Mouse (Mus musculus) lung, embryonic 14.5 days (tissue): ENCODE data around the gene Eef1akmt3. TPM values are rescaled to one million over a fixed set of nuclear protein-coding genes. Genes with fewer than 3 reads are reported as not detected.

Experiments
- ATAC-seq: fragments of 200-750 bp; cut with Nextera tagmentation; 2 replicates; pipeline ENCODE4 v1.8.0; 2017; ENCODE audit warnings: mild to moderate bottlenecking, moderate TSS enrichment, moderate library complexity; ENCODE audit not compliant: insufficient read depth
- DNase-seq: peaks from one replicate; pipeline ENCODE4 v3.0.0-alpha.2; 2015
- H3K27ac ChIP-seq: fragments of 300-500 bp; sonication (generic); 2 replicates; pipeline ENCODE4 v1.5.1; 2014; ENCODE audit warnings: low read depth, mild to moderate bottlenecking, moderate library complexity
- H3K27me3 ChIP-seq: fragments of 300-500 bp; sonication (generic); 2 replicates; pipeline ENCODE4 v1.6.1; 2014; ENCODE audit warnings: low read length, control low read depth; ENCODE audit not compliant: insufficient read depth
- H3K36me3 ChIP-seq: fragments of 300-500 bp; sonication (generic); 2 replicates; pipeline ENCODE4 v1.6.1; 2014; ENCODE audit warnings: control low read depth; ENCODE audit not compliant: insufficient read depth
- H3K4me1 ChIP-seq: fragments of 300-500 bp; sonication (generic); 2 replicates; pipeline ENCODE4 v1.6.1; 2014; ENCODE audit warnings: antibody characterized with exemption, control low read depth; ENCODE audit not compliant: insufficient read depth
- H3K4me2 ChIP-seq: fragments of 300-500 bp; sonication (generic); 2 replicates; pipeline ENCODE4 v1.6.1; 2014; ENCODE audit warnings: mild to moderate bottlenecking
- H3K4me3 ChIP-seq: fragments of 300-500 bp; sonication (generic); 2 replicates; pipeline ENCODE4 v1.5.1; 2014; ENCODE audit warnings: low read depth, low read length
- H3K9ac ChIP-seq: fragments of 300-500 bp; sonication (generic); 2 replicates; pipeline ENCODE4 v1.6.1; 2014
- H3K9me3 ChIP-seq: fragments of 300-500 bp; sonication (generic); 2 replicates; pipeline ENCODE4 v1.6.1; 2016; ENCODE audit warnings: low read depth, low read length, control low read depth
- CTCF ChIP-seq: IDR thresholded peaks from 2 replicates; pipeline ENCODE4 v1.5.1; 2016; ENCODE audit warnings: antibody characterized with exemption, low read depth
- WGBS: fragments of 180-500 bp; shearing (Covaris S2); extraction: QIAGEN DNeasy Blood & Tissue Kit; methylation state at CpG from one replicate; pipeline ENCODE4 v1.1.7; 2014; 5-methylcytosine and 5-hydroxymethylcytosine counted together
- polyA plus RNA-seq: library from polyadenylated mRNA; unstranded; fragments of >200 nt; fragmentation: Nextera tagmentation; extraction: Ambion mirVana; gene quantifications from 2 replicates; pipeline ENCODE4 v1.2.1, GENCODE M21; 2014

Gene Eef1akmt3
- polyA plus RNA-seq, 1 experiment from 2014 or later, result 0.74 TPM

DNA sequence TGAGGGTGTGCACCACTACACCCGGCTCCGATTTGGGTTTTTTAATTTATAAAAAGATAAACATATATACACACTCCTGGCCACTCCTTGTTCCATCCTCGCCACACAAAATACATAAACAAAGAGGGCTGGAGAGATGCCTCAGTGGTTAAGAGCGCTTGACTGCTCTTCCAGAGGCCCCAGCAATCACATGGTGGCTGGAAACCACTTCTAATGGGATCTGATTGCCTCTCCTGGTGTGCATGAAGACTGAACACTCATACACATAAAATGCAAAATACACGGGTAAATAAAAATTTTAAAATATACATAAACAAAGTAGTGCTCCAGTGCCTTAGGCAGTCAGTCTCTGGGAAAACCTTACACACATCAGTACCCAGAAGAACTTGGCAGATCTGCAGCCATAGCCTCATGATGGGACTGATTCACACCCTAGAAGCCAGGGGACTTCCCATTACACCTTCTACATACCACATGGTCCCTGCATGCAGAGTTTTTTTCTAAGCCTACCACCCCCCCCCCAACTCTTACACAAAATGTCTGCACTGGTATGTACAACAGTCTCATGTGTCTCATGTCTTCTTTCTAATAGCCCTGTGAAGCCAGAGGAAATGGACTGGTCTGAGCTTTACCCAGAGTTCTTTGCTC, 1.3 kb upstream of the Eef1akmt3 start:
- H3K9ac ChIP-seq, result peak overlapping the region; percentile 72
- peak overlapping the region; percentile 98 for H3K4me2 ChIP-seq
- no peak for TF ChIP-seq CTCF
- H3K4me3 ChIP-seq, result peak overlapping the region; percentile 77
- no peaks in the 10 kb centered on the region for H3K9me3 ChIP-seq
- peaks cover 8% of the 10 kb centered on the region for H3K27me3 ChIP-seq
- peaks cover 20% of the 10 kb centered on the region for H3K36me3 ChIP-seq
- DNase-seq (no peak), ATAC-seq (no peak)
- WGBS, result 12% methylated on average over 5 of the region's 5 CpGs
- H3K27ac ChIP-seq, result peak overlapping the region; percentile 75
- H3K4me1 ChIP-seq, result peaks cover 6% of the 10 kb centered on the region; the same call in 1 of the 2 replicates

DNA sequence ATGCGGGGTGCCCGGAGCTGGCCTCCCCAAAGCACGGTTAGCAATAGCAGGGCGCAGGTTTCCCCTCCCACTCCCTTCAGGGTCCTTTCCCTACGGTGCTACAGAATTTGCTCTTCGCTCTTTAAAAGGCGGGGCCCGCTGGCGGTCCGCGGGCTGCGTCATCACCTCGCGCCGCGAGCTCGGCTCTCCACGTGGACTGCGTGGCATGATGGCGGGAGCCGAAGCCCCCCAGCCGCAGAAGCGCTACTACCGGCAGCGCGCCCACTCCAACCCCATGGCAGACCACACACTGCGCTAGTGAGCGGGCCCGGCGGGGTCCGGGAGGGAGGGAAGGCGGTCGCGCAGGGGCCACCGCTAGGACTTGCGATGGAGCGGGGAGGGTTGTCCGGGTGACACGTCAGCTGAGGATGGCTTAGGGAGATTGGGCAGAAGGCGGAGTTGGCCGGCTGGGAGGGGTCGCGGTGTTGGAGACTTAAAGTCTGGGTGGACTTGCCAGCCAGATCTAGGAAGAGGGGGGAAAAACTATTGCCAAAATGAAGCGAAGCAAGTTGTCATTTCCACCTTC, 543 bp upstream of the Eef1akmt3 start:
- peak overlapping the region; percentile 77 for H3K4me3 ChIP-seq
- peaks cover 5% of the 10 kb centered on the region for H3K27me3 ChIP-seq
- H3K27ac ChIP-seq, result peak overlapping the region; percentile 75
- peak overlapping the region; percentile 98 for H3K4me2 ChIP-seq
- H3K9ac ChIP-seq, result peak overlapping the region; percentile 72
- TF ChIP-seq CTCF, result no peak
- H3K9me3 ChIP-seq, result no peaks in the 10 kb centered on the region
- peaks cover 6% of the 10 kb centered on the region; the same call in 1 of the 2 replicates for H3K4me1 ChIP-seq
- DNase-seq (peak; percentile 97), ATAC-seq (peak; percentile 84)
- under 1% methylated on average over 44 of the region's 44 CpGs for WGBS
- peaks cover 20% of the 10 kb centered on the region for H3K36me3 ChIP-seq

DNA sequence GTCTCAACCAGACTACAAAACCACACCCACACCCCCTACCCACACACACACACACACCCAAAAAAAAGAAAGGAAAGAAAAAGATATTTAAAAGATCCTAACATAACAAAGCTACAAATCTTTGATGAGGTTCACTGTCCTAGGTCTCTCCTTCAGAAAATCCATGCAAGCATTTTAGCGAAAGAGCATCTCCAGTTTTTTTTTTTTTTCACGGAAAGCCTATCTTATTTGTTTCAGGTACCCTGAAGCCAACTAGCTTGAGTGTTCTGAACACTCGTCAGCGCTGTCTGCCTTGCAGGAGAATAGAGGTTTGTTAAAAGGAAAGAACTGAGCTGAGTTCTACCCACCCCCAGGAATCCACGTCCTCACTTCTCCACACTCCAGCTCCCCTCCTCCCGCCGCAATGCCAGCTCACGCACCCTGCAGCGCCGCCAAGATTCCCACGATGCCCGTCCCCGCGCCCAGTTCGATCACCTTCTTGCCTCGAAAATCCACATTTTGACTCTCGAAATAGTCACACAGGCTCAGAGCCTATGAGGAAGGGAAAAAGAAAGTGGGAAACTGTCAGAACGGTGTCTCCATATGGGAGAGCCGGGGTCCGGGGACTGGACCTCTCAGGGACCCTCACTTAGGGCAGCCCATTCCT, 621 bp downstream of the Eef1akmt3 start:
- peaks cover 5% of the 10 kb centered on the region for H3K27me3 ChIP-seq
- 1% methylated on average over 20 of the region's 20 CpGs for WGBS
- ATAC-seq (no peak; the same call in 1 of the 2 replicates), DNase-seq (peak; percentile 41)
- H3K9ac ChIP-seq, result peak overlapping the region; percentile 68
- TF ChIP-seq CTCF, result no peak
- peak overlapping the region; percentile 42 for H3K27ac ChIP-seq
- H3K36me3 ChIP-seq, result peaks cover 18% of the 10 kb centered on the region
- peak overlapping the region; percentile 98 for H3K4me2 ChIP-seq
- peaks cover 6% of the 10 kb centered on the region; the same call in 1 of the 2 replicates for H3K4me1 ChIP-seq
- H3K9me3 ChIP-seq, result no peaks in the 10 kb centered on the region
- H3K4me3 ChIP-seq, result peak overlapping the region; percentile 77

DNA sequence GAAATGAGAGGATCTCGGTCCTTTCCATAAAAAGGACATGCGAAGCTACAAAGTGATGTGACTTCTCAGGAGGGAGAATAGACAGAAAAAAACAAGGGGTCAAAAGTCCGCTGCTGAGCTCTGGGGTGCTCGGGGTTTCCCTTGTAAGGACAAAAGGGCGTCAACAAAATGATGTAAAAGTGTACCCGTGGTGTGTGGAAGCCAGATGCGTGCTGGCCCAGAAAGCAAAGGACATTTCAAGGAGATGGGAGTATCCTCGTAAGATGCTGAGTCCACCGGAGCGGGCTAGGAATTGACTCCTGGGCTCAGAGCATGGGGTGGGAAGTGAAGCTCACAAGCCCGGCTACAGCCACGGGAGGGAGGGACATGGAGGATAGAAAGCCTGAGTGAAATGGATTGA, 3.7 kb downstream of the Eef1akmt3 start:
- ATAC-seq (no peak), DNase-seq (no peak)
- Histone ChIP-seq H3K36me3 (no peaks in the 10 kb centered on the region), H3K4me2 (no peak overlapping the region), H3K4me3 (no peak overlapping the region), H3K9ac (no peak overlapping the region), H3K4me1 (peaks cover 4% of the 10 kb centered on the region; the same call in 1 of the 2 replicates), H3K9me3 (no peaks in the 10 kb centered on the region), H3K27ac (no peak overlapping the region), H3K27me3 (peaks cover 5% of the 10 kb centered on the region)
- TF ChIP-seq CTCF, result no peak
- 76% methylated on average over 12 of the region's 12 CpGs for WGBS

DNA sequence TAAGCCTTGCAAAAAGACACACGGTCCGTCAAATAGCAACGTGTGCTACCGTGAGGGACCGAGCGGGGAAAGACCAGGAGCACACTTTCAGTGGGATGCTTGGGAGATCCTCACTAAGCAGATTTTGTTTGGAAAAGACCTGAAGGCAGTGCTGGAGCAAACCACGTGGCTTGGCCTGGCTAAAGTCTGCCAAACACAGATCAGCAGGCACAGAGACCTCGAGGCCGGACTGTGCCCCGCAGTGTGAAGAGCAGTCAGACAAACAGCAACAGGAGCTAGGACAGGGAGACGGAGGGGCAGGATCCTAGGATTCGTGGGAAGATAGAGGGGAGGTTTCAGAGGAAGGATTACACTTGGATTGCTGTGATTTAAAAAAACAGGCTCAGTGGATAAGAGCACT, 5.0 kb downstream of the Eef1akmt3 start:
- WGBS, result 75% methylated on average over 12 of the region's 12 CpGs
- no peak for TF ChIP-seq CTCF
- H3K4me1 ChIP-seq, result no peaks in the 10 kb centered on the region
- no peaks in the 10 kb centered on the region for H3K36me3 ChIP-seq
- no peak for ATAC-seq
- H3K9ac ChIP-seq, result no peak overlapping the region
- no peak for DNase-seq
- no peak overlapping the region for H3K27ac ChIP-seq
- no peak overlapping the region for H3K4me2 ChIP-seq
- H3K9me3 ChIP-seq, result no peaks in the 10 kb centered on the region
- no peak overlapping the region for H3K4me3 ChIP-seq
- peaks cover 5% of the 10 kb centered on the region for H3K27me3 ChIP-seq

DNA sequence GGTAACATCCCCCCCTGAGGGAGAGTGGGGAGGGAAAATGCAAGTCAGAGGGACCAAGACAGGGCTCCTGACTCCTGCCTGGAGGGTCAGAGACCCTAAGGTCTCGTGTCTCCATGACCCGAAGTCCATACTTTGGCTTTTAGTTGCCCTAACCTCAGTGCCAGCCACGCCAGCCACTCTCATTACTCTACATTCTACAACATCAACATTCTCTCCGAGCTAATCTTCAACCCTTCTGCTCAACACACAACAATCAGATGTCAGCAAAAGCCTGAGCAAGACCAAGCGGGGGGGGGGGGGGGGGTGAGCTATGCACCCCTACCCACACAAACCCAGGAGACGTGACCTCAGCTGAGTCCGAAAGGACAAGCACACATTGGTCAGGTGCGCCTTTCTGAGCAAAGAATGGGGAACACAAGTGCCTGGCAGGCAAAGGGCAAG, 8.0 kb downstream of the Eef1akmt3 start:
- H3K4me1 ChIP-seq, result no peaks in the 10 kb centered on the region
- no peak for TF ChIP-seq CTCF
- H3K9ac ChIP-seq, result no peak overlapping the region
- H3K4me2 ChIP-seq, result no peak overlapping the region
- H3K4me3 ChIP-seq, result no peak overlapping the region
- peaks cover 11% of the 10 kb centered on the region for H3K36me3 ChIP-seq
- no peaks in the 10 kb centered on the region for H3K9me3 ChIP-seq
- DNase-seq (no peak), ATAC-seq (no peak)
- H3K27ac ChIP-seq, result no peak overlapping the region
- WGBS, result 78% methylated on average over 8 of the region's 8 CpGs
- no peaks in the 10 kb centered on the region for H3K27me3 ChIP-seq
